Mouse (Mus musculus): ENCODE measurements around the gene Tmem42.

DNA sequence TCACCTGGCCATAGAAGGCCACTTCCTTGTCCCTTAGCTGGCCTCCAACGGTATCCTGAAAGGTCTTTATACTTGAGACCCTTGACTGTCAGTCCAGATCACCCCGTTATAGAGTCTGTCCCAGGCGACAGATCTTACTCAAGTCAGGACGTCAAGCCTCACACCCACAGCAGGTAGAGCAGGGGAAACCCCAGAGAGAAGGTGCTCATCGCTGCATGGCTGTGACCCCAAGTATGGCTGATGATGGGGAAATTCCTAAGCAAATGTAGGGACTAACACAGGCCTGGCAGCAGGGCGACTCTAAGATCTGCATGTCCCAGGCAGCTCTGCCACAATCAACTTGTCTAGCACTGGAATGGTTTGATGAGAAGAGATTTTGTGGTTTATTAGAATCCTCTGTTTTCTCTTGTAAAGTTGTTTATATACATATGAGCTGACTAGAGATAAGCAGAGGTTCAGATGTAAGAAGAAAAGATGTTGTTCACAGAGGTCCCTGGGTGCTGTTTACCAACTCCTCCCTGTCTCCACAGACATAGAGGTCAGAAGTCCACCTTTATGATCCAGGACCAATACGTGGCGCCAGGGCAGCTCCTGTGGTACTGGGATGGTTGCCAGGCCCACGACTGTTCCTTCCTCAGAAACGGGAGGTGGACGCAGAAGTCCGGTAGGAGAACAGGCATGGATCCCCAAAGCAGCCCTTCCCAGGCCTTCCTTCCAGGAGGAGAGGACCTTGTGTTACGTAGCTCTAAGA lies 10.5 kb downstream of the Tmem42 start:
- no peak for TF ChIP-seq CTCF (IDR thresholded peaks at IDR 0.05; ENCODE audit: extremely low read depth, insufficient read depth, insufficient read length, insufficient replicate concordance)
- TF ChIP-seq POLR2A (IDR thresholded peaks at IDR 0.05; ENCODE audit: low read depth, low read length): no peak

Data from spleen, adult 2 months (tissue).